Mouse (Mus musculus): ENCODE data around the gene Sugct. TPM values are rescaled to one million over a fixed set of nuclear protein-coding genes. Genes with fewer than 3 reads are reported as not detected.

The Sugct gene
- not detected in 2 replicates for polyA plus RNA-seq (2012)

DNA sequence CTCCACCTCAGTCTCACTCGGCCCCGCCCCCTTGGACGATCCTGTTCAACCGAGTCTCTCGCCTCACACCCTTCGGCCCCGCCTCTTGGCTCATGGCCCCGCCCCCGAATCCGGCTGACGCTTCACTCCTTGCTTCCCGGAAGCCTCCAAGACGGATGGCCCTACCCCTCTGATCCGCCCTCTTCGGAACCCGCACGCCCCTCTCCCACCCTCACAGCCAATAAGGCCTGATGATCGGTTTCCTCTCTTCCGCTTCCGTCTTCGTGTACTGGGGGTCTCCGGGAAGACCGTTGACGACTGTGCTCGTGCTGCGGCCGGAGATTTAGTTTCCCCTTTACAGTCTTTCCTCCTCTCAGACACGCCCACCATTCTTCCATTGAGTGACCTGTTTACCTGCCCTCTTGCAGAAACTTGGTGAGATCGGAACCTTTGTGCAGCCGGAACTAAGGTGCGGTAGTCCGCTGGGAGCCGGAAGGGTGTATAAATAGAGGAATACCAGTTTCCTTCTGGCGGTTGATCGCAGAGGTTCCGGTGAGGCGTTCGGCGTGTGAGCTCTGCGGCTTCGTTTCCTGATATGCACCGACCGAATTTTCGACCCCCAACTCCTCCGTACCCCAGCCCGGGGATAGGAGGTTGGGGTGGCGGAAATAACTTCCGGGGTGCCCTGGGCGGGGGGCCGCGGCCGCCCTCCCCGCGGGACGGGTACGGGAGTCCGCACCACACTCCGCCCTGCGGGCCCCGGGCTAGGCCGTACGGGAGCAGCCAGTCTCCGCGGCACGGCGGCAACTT is at the start of gene Sugct, which contains the start of gene Mplkip:
TSS of gene Sugct (minus strand) at position 643 of the 789 bp plus-strand sequence.
TSS of gene Mplkip (plus strand) at position 282 of the 789 bp plus-strand sequence.
- peak within 1 kb of the TSS; percentile 93 for H3K4me3 ChIP-seq (replicated peaks)
- no peak for TF ChIP-seq TAL1 (IDR thresholded peaks at IDR 0.05; ENCODE audit: low read length)
- TF ChIP-seq GATA1 (IDR thresholded peaks at IDR 0.05; ENCODE audit: low read length) = no peak

DNA sequence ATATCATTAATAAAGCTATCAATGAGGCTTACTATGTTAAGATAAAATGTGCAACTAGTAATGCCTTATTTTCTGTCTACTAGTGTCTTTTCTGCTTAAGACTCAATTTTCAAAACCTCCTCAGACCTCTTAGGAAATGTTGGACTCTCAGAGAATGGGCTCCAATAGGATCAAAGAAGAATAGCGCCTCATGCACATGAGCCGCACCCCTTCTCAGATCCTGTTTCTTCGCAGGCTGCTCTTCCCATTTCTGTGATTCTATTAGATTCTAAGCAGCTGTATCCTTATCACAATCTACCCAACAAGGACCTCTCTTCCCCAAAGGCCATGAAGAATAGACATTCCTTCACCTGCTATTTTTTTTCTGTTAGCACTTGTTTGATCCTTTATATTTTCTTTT is 33.4 kb upstream of the Sugct start:
- Histone ChIP-seq H3K36me3 (ENCODE audit: control insufficient read depth) (peaks cover 23% of the 10 kb centered on the region), H3K27me3 (ENCODE audit: control insufficient read depth) (no peaks in the 10 kb centered on the region), H3K4me1 (ENCODE audit: control insufficient read depth) (no peaks in the 10 kb centered on the region), H3K4me3 (replicated peaks) (no peak overlapping the region), H3K9me3 (ENCODE audit: control insufficient read depth, low read length) (no peaks in the 10 kb centered on the region)
- TF ChIP-seq GATA1 (IDR thresholded peaks at IDR 0.05; ENCODE audit: low read length) = no peak
- TF ChIP-seq TAL1 (IDR thresholded peaks at IDR 0.05; ENCODE audit: low read length) = no peak

More for the DNA sequence above, at the start of gene Sugct, which contains the start of gene Mplkip:
- Histone ChIP-seq H3K4me1 (ENCODE audit: control insufficient read depth) (peaks cover 24% of the 10 kb centered on the region), H3K27me3 (ENCODE audit: control insufficient read depth) (no peaks in the 10 kb centered on the region), H3K36me3 (ENCODE audit: control insufficient read depth) (peaks cover 7% of the 10 kb centered on the region), H3K9me3 (ENCODE audit: control insufficient read depth, low read length) (no peaks in the 10 kb centered on the region)

DNA sequence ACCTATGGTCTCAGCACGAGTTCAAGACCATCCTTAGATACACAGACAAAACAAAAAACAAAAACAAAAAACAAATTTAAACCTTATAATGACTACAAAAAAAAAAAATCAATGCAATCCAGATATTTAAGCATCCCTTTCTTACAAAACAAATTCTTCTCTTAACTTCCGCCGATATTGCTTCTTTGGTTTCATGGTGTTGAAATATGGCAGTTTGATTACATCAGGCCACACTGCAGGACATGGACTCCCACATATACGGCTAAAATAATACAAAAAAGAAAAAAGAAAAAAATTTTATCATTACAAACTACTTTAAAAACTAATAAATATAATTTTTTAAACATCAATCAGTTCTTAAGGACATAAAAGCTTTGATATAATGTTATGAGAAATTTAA is 32.6 kb upstream of the Sugct start:
- H3K4me3 ChIP-seq (replicated peaks) = no peak overlapping the region
- peaks cover 26% of the 10 kb centered on the region for H3K36me3 ChIP-seq (ENCODE audit: control insufficient read depth)
- TF ChIP-seq TAL1 (IDR thresholded peaks at IDR 0.05; ENCODE audit: low read length) (no peak), GATA1 (IDR thresholded peaks at IDR 0.05; ENCODE audit: low read length) (no peak)
- H3K27me3 ChIP-seq (ENCODE audit: control insufficient read depth) = no peaks in the 10 kb centered on the region
- H3K9me3 ChIP-seq (ENCODE audit: control insufficient read depth, low read length) = no peaks in the 10 kb centered on the region
- no peaks in the 10 kb centered on the region for H3K4me1 ChIP-seq (ENCODE audit: control insufficient read depth)

DNA sequence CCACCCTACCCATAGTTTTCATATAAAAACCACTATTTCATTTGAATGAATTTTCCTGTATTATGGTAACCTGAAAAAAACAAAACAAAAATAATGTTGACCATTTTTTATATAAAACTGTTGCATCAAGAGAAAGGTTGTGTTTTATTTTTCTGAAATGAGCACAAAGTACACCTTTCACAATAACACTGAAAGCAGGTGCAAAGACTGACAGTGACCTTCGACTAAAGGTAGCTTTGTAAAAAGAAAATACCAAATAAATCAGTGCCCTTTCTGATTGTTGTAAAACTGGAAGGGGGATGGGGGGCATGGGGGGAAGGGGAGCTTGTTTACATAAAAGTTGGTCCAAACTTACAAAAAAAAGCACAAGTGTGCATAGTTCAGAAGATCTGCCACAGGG is 22.0 kb upstream of the Sugct start:
- no peak for TF ChIP-seq TAL1 (IDR thresholded peaks at IDR 0.05; ENCODE audit: low read length)
- no peak for TF ChIP-seq GATA1 (IDR thresholded peaks at IDR 0.05; ENCODE audit: low read length)
- Histone ChIP-seq H3K9me3 (ENCODE audit: control insufficient read depth, low read length) (no peaks in the 10 kb centered on the region), H3K4me3 (replicated peaks) (no peak overlapping the region), H3K36me3 (ENCODE audit: control insufficient read depth) (peaks cover 62% of the 10 kb centered on the region), H3K4me1 (ENCODE audit: control insufficient read depth) (no peaks in the 10 kb centered on the region), H3K27me3 (ENCODE audit: control insufficient read depth) (no peaks in the 10 kb centered on the region)

DNA sequence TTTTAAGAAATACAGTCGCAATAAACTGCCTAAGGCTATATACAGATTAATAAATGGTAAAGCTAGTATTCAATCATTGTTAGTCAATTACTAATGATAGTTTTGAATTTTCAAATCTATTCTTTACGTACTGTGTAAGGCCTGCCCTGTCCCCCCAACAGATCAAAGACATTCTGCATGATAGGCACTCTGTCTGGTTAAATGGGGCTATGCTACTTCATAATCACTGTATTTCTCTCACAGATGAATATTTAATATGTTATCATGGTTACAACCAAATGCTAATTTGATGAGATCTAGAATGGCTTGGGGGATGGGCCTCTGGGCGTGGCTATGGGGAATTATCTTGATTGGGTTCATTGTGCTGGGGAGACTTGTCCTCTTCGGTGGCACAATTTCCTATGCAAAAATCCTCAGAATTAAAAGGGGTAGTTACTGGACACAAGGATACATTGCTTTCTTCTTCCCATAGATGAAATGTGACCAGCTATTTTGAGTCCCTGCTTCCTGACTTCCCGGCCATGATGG is 13.5 kb upstream of the Sugct start:
- no peaks in the 10 kb centered on the region for H3K27me3 ChIP-seq (ENCODE audit: control insufficient read depth)
- H3K4me3 ChIP-seq (replicated peaks) = no peak overlapping the region
- H3K9me3 ChIP-seq (ENCODE audit: control insufficient read depth, low read length) = no peaks in the 10 kb centered on the region
- TF ChIP-seq GATA1 (IDR thresholded peaks at IDR 0.05; ENCODE audit: low read length) = no peak
- no peak for TF ChIP-seq TAL1 (IDR thresholded peaks at IDR 0.05; ENCODE audit: low read length)
- peaks cover 7% of the 10 kb centered on the region for H3K36me3 ChIP-seq (ENCODE audit: control insufficient read depth)
- peaks cover 6% of the 10 kb centered on the region for H3K4me1 ChIP-seq (ENCODE audit: control insufficient read depth)

DNA sequence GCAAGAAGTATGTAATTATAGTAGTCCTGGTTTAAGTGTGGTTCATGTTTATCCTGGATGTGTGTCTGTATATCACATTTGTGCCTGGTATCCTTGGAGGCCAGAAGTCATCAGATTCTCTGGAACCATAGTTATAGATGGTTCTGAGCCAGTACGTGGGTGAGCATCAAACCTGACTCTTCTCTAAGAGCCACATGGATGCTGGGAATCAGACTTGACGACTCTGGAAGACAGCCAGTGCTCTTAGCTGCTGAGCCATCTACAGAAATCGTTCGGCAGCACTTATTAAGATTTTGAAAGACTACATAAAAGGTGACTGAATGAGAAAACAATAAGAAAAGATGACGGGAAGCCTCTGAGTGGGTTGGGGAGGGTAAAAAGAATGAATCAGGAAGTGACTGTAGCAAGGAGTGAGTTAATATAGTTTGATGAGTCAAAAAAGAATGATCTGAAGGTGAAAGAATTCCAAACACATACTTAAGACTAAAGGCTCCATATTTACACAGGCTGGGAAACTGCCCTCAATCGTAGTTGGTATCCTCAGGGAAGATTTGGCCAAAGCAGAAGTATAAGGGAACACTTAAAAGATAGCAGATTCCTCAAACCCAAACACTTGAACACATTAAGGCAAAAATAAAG is 10.0 kb upstream of the Sugct start:
- no peaks in the 10 kb centered on the region for H3K27me3 ChIP-seq (ENCODE audit: control insufficient read depth)
- TF ChIP-seq GATA1 (IDR thresholded peaks at IDR 0.05; ENCODE audit: low read length) (no peak), TAL1 (IDR thresholded peaks at IDR 0.05; ENCODE audit: low read length) (no peak)
- peaks cover 6% of the 10 kb centered on the region for H3K4me1 ChIP-seq (ENCODE audit: control insufficient read depth)
- H3K4me3 ChIP-seq (replicated peaks) = no peak overlapping the region
- H3K9me3 ChIP-seq (ENCODE audit: control insufficient read depth, low read length) = no peaks in the 10 kb centered on the region
- H3K36me3 ChIP-seq (ENCODE audit: control insufficient read depth) = peaks cover 11% of the 10 kb centered on the region

DNA sequence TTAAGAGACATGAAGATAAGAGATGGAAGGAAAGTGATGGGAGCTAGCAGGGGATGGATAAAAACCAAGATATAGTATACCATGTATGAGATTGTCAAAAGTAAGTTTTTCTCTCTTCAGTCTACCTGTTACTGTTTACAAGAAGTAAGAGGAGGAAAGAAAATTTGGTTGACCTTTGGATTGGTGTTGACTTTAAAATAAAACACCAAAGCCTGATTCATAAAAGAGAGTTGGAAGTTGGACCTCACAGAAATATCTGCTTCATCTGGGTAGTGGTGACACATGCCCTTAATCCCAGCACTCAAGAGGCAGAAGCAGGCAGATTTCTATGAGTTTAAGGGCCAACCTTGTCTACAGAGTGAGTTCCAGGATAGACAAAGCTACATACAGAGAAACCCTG is 7.0 kb upstream of the Sugct start:
- Histone ChIP-seq H3K4me3 (replicated peaks) (no peak overlapping the region), H3K4me1 (ENCODE audit: control insufficient read depth) (peaks cover 4% of the 10 kb centered on the region), H3K27me3 (ENCODE audit: control insufficient read depth) (no peaks in the 10 kb centered on the region), H3K9me3 (ENCODE audit: control insufficient read depth, low read length) (no peaks in the 10 kb centered on the region), H3K36me3 (ENCODE audit: control insufficient read depth) (peaks cover 18% of the 10 kb centered on the region)
- TF ChIP-seq GATA1 (IDR thresholded peaks at IDR 0.05; ENCODE audit: low read length) = no peak
- TF ChIP-seq TAL1 (IDR thresholded peaks at IDR 0.05; ENCODE audit: low read length) = no peak

DNA sequence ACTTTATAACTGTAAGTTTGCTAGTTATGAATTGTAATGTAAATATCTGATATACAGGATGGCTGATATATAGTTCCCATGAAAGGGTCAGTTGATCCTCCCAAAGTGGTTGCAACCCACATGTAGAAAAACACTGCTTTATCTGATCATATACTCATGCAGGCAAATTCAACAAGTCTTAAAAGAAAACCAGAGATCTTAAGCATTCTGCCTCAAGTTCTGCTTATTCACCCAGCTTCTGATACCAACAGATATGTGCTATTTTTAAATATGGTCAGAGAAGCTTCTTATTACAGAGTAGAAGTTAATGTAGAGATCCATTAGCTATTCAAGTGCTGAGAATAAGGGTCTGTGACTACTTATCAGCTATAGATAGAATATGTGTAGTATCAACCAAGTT is 6.0 kb upstream of the Sugct start:
- H3K4me3 ChIP-seq (replicated peaks) = no peak overlapping the region
- no peaks in the 10 kb centered on the region for H3K9me3 ChIP-seq (ENCODE audit: control insufficient read depth, low read length)
- peaks cover 18% of the 10 kb centered on the region for H3K36me3 ChIP-seq (ENCODE audit: control insufficient read depth)
- TF ChIP-seq GATA1 (IDR thresholded peaks at IDR 0.05; ENCODE audit: low read length) = no peak
- H3K4me1 ChIP-seq (ENCODE audit: control insufficient read depth) = peaks cover 10% of the 10 kb centered on the region
- no peaks in the 10 kb centered on the region for H3K27me3 ChIP-seq (ENCODE audit: control insufficient read depth)

DNA sequence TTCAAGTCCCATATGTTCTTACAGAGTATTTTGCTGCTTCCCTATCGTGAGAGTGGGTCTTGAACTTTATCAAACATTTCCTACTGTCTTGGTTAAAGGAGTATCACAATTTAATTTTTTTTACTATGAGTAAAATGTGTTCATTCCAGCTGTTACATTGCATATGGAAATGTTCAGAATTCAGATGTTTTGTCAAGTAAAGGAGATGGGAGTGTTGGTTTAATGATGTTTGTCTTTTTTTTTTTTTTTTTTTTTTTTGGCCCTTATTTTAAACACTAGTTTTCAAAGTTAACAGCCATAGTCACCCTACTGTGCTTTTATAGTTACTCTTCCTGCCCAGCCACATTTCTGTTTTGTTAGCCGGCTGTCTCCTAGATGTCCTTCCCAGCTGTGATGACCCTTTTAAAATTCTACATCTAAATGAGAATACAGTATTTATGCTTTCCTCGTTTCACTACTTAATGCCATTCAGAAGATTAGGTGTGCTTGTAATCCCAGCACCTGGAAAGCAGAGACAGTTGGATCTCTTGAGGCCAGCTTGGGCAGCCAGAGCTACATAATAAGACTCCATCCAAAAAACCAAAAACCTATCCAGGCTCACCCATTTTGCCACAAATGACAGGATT is 4.8 kb upstream of the Sugct start:
- TF ChIP-seq GATA1 (IDR thresholded peaks at IDR 0.05; ENCODE audit: low read length) (no peak), TAL1 (IDR thresholded peaks at IDR 0.05; ENCODE audit: low read length) (no peak)
- peaks cover 17% of the 10 kb centered on the region for H3K36me3 ChIP-seq (ENCODE audit: control insufficient read depth)
- H3K9me3 ChIP-seq (ENCODE audit: control insufficient read depth, low read length) = no peaks in the 10 kb centered on the region
- no peaks in the 10 kb centered on the region for H3K27me3 ChIP-seq (ENCODE audit: control insufficient read depth)
- H3K4me1 ChIP-seq (ENCODE audit: control insufficient read depth) = peaks cover 13% of the 10 kb centered on the region
- no peak overlapping the region for H3K4me3 ChIP-seq (replicated peaks)
